Mouse (Mus musculus): ENCODE measurements at regions not wholly inside any gene's neighbourhood (a gene's known extent, or its start where the extent isn't known, plus 50 kb on each side); places are given as distances from the start of the nearest gene placed in this dataset.

- peak; percentile 6 to 30 for DNase-seq
Measured at GRCm38 (mm10) chr11:25538641-25539258, 671.8 kb downstream of the 5730522E02Rik start.

GRCm38 (mm10) chr11:25536069-25536468, 674.5 kb downstream of the 5730522E02Rik start:
- DNase-seq = no peak

- DNase-seq = no peak
Measured at GRCm38 (mm10) chr11:25533081-25533480, 677.5 kb downstream of the 5730522E02Rik start.

- no peak for DNase-seq
Measured at GRCm38 (mm10) chr11:25531668-25532398, 678.7 kb downstream of the 5730522E02Rik start.

GRCm38 (mm10) chr11:25528056-25528455, 682.5 kb downstream of the 5730522E02Rik start:
- DNase-seq = no peak

GRCm38 (mm10) chr11:25518903-25519302, 691.7 kb downstream of the 5730522E02Rik start:
- DNase-seq = no peak

- DNase-seq = no peak
Measured at GRCm38 (mm10) chr11:25518131-25518530, 692.4 kb downstream of the 5730522E02Rik start.

GRCm38 (mm10) chr11:25505500-25505899, 705.1 kb downstream of the 5730522E02Rik start:
- DNase-seq = no peak

- DNase-seq = no peak
Measured at GRCm38 (mm10) chr11:25473682-25474365, 736.7 kb downstream of the 5730522E02Rik start.

- DNase-seq = no peak
Measured at GRCm38 (mm10) chr11:25469819-25470218, 740.7 kb downstream of the 5730522E02Rik start.

- no peak for DNase-seq
Measured at GRCm38 (mm10) chr11:25437206-25437605, 773.4 kb downstream of the 5730522E02Rik start.

- DNase-seq = no peak
Measured at GRCm38 (mm10) chr11:25435645-25436044, 774.9 kb downstream of the 5730522E02Rik start.

- DNase-seq = no peak
Measured at GRCm38 (mm10) chr11:25423186-25423585, 787.4 kb downstream of the 5730522E02Rik start.

GRCm38 (mm10) chr11:25421486-25421885, 789.1 kb downstream of the 5730522E02Rik start:
- DNase-seq = no peak

GRCm38 (mm10) chr11:25410403-25411090, 800.0 kb downstream of the 5730522E02Rik start:
- DNase-seq = no peak

GRCm38 (mm10) chr11:25391649-25392048, 818.9 kb downstream of the 5730522E02Rik start:
- DNase-seq = no peak

GRCm38 (mm10) chr11:25367111-25367510, 843.5 kb downstream of the 5730522E02Rik start:
- DNase-seq = no peak

- no peak for DNase-seq
Measured at GRCm38 (mm10) chr11:25365433-25365832, 845.1 kb downstream of the 5730522E02Rik start.

GRCm38 (mm10) chr11:25359723-25360122, 850.8 kb downstream of the 5730522E02Rik start:
- DNase-seq = no peak

GRCm38 (mm10) chr11:25357717-25358411, 852.7 kb downstream of the 5730522E02Rik start:
- DNase-seq = no peak

GRCm38 (mm10) chr11:25356671-25357586, 853.6 kb downstream of the 5730522E02Rik start:
- no peak for DNase-seq
